Mouse (Mus musculus): ENCODE measurements around the gene Oca2.

Oca2 gene

GRCm38 (mm10) chr7:56239543-56239942 is at the start of gene Oca2:
Gene Oca2 (plus strand): TSS chr7:56239760.
- no peak for DNase-seq

GRCm38 (mm10) chr7:56191041-56191440 is 48.5 kb upstream of the Oca2 start:
- DNase-seq = no peak

- DNase-seq = no peak
Observed at GRCm38 (mm10) chr7:56191661-56192060, 47.9 kb upstream of the Oca2 start.

GRCm38 (mm10) chr7:56201483-56202218 is 37.9 kb upstream of the Oca2 start:
- no peak for DNase-seq

- DNase-seq = no peak
Observed at GRCm38 (mm10) chr7:56202843-56203242, 36.7 kb upstream of the Oca2 start.

- no peak for DNase-seq
Observed at GRCm38 (mm10) chr7:56203286-56203685, 36.3 kb upstream of the Oca2 start.

- no peak for DNase-seq
Observed at GRCm38 (mm10) chr7:56204877-56205276, 34.7 kb upstream of the Oca2 start.

- no peak for DNase-seq
Observed at GRCm38 (mm10) chr7:56220811-56221210, 18.7 kb upstream of the Oca2 start.

GRCm38 (mm10) chr7:56235794-56236423 is 3.7 kb upstream of the Oca2 start:
- DNase-seq = no peak

GRCm38 (mm10) chr7:56236617-56237016 is 2.9 kb upstream of the Oca2 start:
- no peak for DNase-seq

- no peak for DNase-seq
Observed at GRCm38 (mm10) chr7:56254568-56254967, 15.0 kb downstream of the Oca2 start.

GRCm38 (mm10) chr7:56257875-56258441 is 18.4 kb downstream of the Oca2 start:
- no peak for DNase-seq

GRCm38 (mm10) chr7:56277506-56277905 is 37.9 kb downstream of the Oca2 start:
- no peak for DNase-seq

- DNase-seq = peak in 1 of 2 experiments; percentile 8
Observed at GRCm38 (mm10) chr7:56291468-56292115, 52.0 kb downstream of the Oca2 start.

GRCm38 (mm10) chr7:56304408-56304807 is 64.8 kb downstream of the Oca2 start:
- no peak for DNase-seq

- no peak for DNase-seq
Observed at GRCm38 (mm10) chr7:56314358-56314757, 74.8 kb downstream of the Oca2 start.

GRCm38 (mm10) chr7:56315630-56316529 is 76.3 kb downstream of the Oca2 start:
- no peak for DNase-seq

GRCm38 (mm10) chr7:56327738-56328137 is 88.2 kb downstream of the Oca2 start:
- no peak for DNase-seq

GRCm38 (mm10) chr7:56348528-56348927 is 109.0 kb downstream of the Oca2 start:
- no peak for DNase-seq

GRCm38 (mm10) chr7:56356658-56357342 is 117.2 kb downstream of the Oca2 start:
- no peak for DNase-seq

- DNase-seq = no peak
Observed at GRCm38 (mm10) chr7:56381750-56382421, 142.3 kb downstream of the Oca2 start.
